In genomic region chr8:46948091-46948757, GRCm38 (mm10) we compare ENCODE assay signal across 19 mouse cellular contexts. TPM values are rescaled to one million over a fixed set of nuclear protein-coding genes. Genes with fewer than 3 reads are reported as not detected.
"Had no signal": no experiment of that assay in that cellular context is flagged by ENCODE, and none has a peak within 500 bp of the region (broad histone marks: within the 10 kb centered on the region; RNA-seq: fewer than 3 reads in every experiment).

No protein-coding gene starts in this region.

- H3K9me3 ChIP-seq: liver, embryonic 13.5 days; midbrain, embryonic 12.5 days; neural tube, embryonic 12.5 days; neural tube, embryonic 15.5 days had no signal

- H3K4me1 ChIP-seq: liver, embryonic 13.5 days; midbrain, embryonic 12.5 days; neural tube, embryonic 12.5 days had no signal

- H3K4me3 ChIP-seq: layer of hippocampus, adult 2 months; liver, embryonic 13.5 days; midbrain, embryonic 12.5 days; neural tube, embryonic 12.5 days; neural tube, embryonic 15.5 days had no signal

- H3K27ac ChIP-seq: kidney, postnatal 0 days; layer of hippocampus, adult 2 months; liver, embryonic 13.5 days; midbrain, embryonic 12.5 days; neural tube, embryonic 12.5 days; neural tube, embryonic 15.5 days; stomach, postnatal 0 days had no signal

- H3K4me2 ChIP-seq: liver, embryonic 13.5 days; midbrain, embryonic 12.5 days; neural tube, embryonic 12.5 days; neural tube, embryonic 15.5 days had no signal

- H3K9ac ChIP-seq: liver, embryonic 13.5 days; midbrain, embryonic 12.5 days; neural tube, embryonic 12.5 days; neural tube, embryonic 15.5 days had no signal

- H3K36me3 ChIP-seq: liver, embryonic 13.5 days; midbrain, embryonic 12.5 days; neural tube, embryonic 12.5 days; neural tube, embryonic 15.5 days had no signal

- DNase-seq: kidney, adult 2 months; kidney, postnatal 25 days; layer of hippocampus, adult 9-11 months; liver, embryonic 13.5 days; lung, adult 2 months; lung, postnatal 14 days; lung, postnatal 4 days; right cerebral cortex, adult 18-20 months; right cerebral cortex, postnatal 14 days; right cerebral cortex, postnatal 4 days; thymus, adult 18-20 months; thymus, postnatal 36 days had no signal

- H3K27me3 ChIP-seq: liver, embryonic 13.5 days; midbrain, embryonic 12.5 days; neural tube, embryonic 12.5 days; neural tube, embryonic 15.5 days had no signal

RNA-seq across cellular contexts. Expression of gene Enpp6, which starts 38.5 kb away (rescaled TPM):
- total RNA-seq: megakaryocyte progenitor cell, adult 5-6 weeks had no signal
